Mouse (Mus musculus) adrenal gland, postnatal 10 days (tissue): Measurements from ENCODE around the gene Iars2. TPM values are rescaled to one million over a fixed set of nuclear protein-coding genes. Genes with fewer than 3 reads are reported as not detected.
A peak's percentile ranks its signal among the peaks of the same experiment; 100 is the strongest.

Experiments used
- DNase-seq: peaks from one replicate; pipeline ENCODE4 v3.0.0; 2021; ENCODE audit warnings: mixed read lengths
- total RNA-seq, 2 experiments: library from RNA; stranded (reverse); gene quantifications; 2 replicates each; pipeline ENCODE4 v1.2.3; 2021

Gene Iars2
- total RNA-seq, 2 experiments from 2014 or later = 103 to 111 TPM

DNA sequence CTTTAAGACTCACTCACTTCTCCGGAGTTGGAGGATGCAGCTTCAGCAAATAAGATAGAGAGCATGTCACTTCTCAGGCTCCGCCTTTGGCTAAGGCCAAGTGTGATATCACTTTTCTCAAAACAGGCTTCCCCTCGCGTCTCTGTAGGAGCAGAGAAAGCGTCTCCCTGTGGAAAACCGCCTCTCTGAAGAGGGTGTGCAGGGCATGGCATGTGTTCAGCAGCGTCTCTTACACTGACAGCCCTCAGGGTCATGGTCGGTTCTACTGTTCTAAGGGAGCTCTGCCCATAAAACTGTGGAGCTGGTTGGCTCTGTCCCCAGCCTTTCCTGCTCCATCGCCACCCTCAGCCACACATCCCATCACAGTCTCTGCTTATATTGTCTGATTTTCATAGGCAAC is 49.9 kb downstream of the Iars2 start:
- peak; percentile 29 for DNase-seq

DNA sequence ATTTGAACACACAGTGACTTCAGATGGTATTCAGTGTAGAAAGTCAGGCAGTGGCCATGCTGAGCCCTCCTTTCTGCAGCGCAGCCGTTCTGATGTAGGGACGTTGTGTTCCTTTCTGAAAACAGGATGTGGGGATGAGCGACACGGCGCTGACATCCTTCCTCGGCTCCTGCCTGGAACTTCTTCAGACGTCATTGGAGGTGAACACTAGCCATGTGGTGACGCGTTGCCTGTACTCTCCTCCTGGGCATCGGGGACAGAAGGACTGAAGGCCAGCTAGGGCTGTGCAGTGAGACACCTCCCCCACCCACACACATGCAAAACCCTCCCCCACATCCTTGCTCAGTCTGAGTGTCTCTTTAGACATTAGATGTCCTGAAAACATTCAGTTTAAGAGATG is 52.2 kb downstream of the Iars2 start:
- DNase-seq = peak; percentile 55

DNA sequence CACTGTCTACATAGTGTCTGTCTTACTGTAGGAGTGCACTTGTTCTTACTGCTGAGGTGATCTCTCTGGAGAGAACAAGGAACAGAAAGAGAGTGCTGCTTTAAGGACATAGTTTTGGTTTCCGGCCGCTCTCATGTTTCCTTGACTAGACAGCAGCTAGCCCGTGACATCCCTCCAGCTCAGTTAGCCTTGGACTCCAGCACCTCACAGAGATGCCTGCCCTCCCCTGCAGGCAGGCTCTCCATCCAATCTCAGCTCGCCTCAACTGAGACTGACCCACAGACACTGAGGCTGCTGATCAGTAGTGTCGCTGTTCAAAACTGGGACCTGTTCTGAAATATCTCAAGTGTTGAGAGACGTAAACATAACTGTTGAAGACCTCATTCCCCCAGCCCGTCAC is 53.2 kb downstream of the Iars2 start:
- peak; percentile 49 for DNase-seq

DNA sequence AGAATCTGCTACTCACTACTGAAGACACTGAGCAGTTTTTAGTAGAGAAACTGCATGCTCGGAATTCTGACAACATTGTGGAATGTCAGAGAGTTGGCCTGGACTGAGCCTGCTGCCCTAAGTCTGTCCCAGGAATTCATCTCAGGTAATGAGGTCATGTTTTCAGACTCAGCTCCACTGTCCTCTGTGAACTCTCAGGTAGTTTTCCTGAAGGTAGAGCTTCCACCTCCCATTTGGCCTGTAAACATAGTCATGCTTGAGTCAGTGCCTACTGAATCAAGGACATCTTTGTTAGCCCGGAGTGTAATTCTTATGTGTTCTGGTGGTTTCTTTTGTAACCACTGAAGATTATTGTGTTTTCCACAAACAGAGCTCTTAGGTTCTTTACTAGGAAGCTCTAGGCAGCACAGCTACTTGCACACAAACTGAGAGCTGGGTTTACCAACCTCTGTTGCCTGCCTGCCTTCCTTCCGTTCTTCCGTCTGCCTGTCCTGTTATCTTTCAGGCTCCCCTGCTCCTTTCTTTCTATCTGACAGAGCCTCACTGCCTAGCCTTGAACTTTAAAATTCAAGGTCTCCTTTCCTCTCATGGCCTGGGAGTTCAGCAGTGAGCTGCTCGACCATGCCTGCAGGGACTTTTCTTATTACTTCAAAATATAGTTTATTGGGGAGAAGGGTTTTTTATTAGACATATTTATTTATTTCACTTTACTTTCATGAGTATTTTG is 54.2 kb downstream of the Iars2 start:
- peak; percentile 37 for DNase-seq

DNA sequence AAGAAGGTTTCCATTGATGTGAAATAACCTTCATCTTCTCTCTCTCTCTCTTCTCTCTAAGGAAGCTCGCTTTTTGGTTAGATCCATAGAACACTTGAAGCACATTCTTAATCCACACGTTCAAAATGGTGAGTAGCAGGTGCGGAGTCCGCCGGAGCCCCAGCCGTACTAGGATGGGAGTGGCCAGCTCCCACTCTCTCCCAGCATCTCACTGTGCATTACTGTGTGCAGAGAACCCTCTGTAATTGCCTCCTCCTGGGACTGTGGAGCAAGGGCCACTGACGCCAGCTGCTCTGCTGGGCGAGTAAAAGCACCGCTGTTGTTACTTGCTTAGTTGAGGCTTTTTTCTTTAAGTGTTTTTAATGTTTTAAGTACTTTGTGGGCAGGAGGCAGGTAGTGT is 57.8 kb downstream of the Iars2 start:
- no peak for DNase-seq

DNA sequence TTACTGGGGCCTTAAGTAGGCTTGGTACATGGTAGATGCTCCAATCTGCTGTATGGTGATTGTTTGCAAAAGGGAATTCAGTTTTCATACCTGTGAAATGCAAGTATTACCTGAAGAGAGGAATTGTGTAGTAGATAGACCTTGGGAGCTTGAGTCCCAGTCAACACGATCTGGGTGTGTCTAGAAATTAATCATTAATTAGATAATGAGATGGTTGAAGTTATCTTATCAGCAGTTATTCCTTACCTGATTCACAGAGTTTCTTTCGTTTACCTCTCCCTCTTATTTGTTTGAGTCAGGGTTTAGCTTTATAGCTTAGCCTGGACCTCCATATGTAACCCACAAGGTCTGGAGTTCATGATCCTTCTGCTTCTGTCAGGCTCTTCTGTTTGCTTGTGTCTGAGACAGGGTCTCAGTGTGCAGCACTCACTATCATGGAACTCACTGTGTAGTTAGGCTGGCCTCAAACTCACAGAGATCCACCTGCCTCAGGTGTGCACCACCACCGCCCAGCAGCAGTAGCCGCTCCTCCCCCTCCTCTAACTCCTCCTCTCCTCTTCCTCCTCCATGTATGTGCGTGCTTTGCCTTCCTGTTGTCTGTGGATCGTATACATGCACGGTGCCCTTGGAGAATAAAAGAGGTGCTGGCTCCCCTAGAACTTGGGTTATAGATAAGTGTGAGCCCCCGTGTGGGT is 58.6 kb downstream of the Iars2 start:
- no peak for DNase-seq

DNA sequence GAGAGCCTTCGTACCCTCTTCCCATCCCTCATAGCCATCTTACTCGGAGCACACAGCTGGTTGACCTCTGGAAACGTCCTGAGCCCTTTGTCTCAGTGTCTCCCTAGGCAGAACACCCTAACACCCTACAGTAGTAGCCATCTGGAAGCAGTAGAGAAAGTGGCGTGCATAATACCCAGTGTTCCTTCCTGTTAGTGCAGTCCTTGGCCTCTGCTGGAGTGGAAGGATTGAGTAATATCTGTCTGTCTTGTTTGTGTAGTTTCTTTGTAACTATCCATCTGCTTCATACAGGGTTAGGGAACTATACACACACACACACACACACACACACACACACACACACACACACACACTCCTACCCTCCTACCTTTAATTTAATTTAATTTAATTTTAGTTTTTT is 60.5 kb downstream of the Iars2 start:
- no peak for DNase-seq

DNA sequence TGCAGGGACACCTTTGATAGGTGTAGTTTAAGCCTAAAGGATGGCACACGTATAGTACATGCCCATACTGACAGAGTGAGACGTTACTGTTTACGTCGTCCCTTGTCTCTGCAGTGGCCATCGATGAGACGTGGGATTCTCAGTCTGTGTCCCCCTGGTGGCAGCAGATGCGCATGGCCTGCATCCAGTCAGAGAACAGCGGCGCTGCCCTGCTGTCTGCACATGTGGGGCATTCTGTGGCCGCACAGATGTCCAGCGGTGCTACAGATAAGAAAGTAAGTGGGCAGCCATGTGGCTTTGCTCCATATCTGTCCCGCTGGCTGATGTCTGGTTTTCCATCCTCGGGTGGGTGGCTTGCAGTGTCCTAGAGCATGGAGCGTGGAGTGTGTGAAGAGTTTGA is 66.6 kb downstream of the Iars2 start:
- peak; percentile 65 for DNase-seq

DNA sequence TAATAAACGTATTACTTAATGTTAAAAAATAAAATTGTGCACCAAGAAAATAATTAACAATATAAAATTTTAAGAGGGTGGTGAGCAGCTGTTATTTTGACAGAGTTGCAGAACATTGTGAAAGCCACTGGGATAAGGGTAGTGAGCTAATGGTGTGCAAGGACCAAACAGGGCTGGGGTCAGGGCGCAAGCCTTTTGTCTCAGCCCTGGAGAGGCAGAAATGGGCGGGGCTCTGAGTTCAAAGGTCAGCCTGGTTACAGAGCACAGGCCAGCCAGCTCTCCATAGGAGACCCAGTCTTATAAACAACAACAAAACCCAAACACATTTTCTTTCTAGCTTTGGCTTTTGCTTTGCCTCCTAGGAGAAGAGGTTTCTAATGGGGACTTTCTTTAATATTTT is 72.4 kb downstream of the Iars2 start:
- peak; percentile 60 for DNase-seq

DNA sequence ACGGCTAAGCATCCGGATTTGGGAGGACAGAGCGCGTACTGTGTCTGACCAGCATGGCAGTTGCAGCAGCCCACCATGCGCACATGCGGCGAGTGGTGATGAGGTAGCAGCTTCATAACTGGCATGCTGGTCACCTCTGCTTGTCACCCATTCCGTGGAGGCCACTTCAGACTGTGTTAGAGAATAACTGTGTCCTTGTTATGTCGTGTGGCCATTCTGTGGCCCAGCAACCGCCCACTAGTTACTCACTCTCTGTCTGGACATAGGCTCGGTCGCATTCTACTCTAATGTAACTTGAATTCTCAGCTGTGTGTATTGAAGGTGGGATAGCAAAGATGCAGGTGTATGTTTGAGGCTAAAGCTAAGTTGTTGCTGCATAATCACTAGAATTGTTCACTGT is 73.9 kb downstream of the Iars2 start:
- no peak for DNase-seq

DNA sequence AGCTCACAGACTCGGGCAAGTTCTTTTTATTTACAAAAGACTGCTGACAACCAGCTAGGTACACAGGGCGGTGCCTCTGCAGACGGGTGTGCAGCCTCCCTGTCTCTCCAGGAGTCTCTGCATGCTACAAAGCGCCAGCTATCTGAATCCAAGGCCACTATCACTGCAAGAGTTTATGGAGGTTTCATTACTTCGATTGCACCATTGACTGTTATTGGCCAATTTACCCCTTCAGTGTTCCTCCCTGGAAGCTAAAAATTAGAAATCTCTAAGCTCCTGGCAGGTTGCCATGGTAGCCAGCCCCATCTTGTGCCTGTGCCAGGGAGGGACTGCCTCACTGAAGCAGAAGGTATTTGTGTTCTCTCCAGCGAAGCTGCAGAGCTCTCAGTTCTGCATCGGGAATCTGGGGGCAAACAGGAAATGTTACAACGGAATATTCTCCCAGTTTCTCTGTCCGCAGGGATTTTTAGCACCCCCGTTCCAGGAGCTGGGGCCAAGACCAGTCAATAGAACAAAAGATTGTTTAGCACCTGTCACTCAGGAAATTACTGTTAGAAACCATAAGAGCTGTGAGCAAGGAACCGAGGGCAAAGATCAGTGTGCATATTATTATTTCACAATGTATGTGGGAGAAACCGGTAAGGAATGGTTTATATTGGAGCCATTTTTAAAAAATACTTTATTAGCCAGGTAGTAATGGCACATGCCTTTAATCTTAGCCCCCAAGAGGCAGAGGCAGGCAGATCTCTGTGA is 75.9 kb downstream of the Iars2 start:
- peak; percentile 67 for DNase-seq

DNA sequence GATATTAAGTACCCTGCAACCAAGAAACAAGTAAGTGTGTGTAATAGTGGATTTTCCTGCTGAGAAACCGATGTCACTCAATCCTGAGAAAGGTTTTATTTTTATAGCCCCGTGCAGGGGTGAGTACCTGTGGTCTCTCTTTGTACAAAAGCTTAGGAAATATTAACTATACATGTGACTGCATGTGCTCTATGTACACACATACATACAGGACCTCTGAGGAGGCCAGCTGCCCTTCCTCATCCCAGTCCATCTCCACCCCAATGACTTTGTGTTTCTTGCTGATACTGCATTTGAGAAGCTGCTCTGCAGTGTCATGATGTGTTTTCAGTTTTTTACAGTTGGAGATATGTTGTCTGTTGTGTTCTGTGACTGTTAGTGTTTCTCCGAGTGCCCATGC is 76.8 kb downstream of the Iars2 start:
- DNase-seq = no peak

DNA sequence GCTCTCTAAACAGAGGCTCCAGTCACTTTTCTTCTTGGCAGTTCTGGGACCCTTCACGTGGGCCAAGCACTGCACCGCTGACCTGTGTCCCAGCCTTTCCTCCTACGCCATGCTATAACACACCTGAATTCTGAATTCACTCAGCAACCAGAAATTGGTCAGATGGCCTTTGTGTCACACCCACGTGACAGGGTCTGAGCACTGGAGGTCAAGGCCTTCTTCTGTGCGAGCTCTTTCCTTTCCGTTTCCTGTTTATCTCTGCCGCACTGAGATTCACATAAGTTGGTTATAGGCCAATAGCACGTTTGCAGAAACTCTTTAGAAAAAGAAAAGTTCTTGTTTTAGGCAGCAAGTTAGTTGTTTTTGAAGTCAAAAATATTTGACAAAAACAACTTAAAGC is 80.5 kb downstream of the Iars2 start:
- DNase-seq = no peak

DNA sequence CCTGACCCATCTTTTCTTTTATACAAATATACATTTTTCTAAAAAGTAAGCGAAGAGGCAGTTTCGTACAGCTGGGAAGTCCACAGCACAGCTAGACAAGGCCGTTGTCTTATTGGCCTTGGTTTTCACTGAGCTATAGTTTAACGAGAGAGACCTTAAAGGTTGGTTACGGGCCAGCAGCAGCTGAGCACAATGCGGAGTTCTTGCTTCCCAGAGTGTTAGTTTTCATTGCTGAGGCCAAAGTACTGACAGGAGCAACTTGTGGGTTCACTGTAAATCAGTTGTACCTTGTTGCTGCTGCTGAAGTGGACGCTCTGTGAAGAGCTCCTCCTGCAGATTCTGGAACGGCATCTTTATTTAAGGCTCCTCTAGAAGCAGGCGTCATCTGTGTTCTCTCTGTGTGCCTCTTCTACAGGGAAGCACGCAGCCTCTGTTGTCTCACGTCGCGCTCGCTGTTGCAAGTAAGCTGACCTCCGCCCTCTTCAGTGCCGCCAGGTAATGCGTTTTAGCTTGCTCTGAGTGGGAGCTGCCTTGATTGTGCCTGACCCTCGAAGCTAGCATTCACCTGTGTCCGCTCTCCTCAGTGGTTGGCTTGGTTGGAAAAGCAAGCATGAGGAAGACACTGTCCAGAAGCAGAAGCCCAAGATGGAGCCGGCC is 81.6 kb downstream of the Iars2 start:
- no peak for DNase-seq

DNA sequence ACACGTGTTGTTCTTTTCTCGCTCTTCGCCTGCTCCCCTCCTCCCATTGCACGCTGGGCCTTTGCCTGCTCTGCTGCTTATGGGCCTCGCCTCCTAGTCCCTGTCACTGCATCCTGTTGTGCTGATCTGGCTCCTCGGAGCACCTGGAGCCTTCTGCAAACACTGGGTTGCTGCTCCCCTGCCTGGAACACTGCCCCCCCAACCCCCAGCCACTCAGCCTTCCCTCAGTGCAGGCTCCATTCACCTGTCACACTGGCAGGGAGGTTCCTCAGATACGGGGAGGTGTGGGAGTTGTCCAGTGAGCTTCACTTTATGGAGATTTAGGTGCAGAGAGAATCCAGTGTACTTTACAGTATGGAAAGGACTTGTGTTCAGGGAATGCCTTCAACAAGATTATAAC is 83.7 kb downstream of the Iars2 start:
- no peak for DNase-seq

DNA sequence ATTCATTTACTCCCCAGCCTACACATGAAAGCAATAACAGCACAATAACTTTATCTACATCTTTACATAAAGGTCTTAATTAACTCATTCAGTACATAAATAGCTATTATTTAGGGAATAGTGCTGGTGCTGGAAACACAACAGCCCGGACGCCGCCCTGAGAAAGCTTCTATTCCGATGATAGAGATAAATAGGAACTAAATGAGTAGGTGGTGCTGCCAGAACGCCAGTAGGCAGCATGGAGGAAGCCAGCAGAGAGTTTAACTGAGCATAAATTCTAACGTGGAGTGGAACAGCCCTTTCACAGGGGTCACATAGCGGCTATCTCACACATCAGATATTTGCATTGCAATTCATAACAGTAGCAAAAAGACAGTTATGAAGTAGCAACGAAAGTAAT is 86.2 kb downstream of the Iars2 start:
- no peak for DNase-seq

DNA sequence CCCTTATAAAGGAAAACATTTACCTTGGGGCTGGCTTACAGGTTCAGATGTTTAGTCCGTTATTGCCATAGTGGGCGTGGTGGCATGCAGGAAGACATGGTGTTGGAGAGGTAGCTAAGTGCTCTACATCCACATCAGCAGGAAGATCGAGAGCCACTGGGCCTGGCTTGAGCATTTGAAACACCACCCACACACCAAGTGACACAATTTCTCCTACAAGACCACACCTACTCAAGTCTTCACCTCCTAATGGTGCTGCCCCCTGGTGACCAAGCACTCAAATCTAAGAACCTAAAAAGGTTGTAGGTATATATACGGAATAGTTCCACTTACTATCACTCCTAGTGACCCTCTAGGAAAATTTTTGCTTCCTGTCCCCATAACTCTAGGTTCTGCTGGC is 92.7 kb downstream of the Iars2 start:
- DNase-seq = no peak

DNA sequence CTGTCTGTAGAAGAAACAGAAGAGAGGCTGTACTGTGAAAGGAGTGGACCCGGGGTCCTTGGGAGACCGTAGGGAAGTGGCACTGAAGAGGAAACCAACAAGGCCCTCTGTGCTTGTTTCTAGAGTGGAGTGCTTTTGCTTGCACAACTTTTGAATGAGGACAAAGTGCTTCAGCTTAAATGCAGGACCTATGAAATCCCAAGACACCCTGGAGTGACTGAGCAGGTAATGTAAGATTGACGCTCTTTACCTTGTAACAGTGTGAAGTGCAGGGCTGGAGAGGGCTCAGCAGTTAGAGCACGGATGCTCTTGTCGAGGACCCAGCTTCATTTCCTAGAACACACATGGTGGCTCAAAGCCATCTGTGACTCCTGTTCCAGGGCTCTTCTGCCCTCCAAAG is 93.4 kb downstream of the Iars2 start:
- DNase-seq = no peak
